Mouse (Mus musculus): ENCODE measurements at regions not wholly inside any gene's neighbourhood (a gene's known extent, or its start where the extent isn't known, plus 50 kb on each side); places are given as distances from the start of the nearest gene placed in this dataset.

GRCm38 (mm10) chr2:75072021-75072420 lies 246.4 kb downstream of the Mtx2 start:
- no peak overlapping the region for H3K27ac ChIP-seq (ENCODE audit: insufficient read depth, low read length)

GRCm38 (mm10) chr2:75072471-75072870 lies 246.9 kb downstream of the Mtx2 start:
- Histone ChIP-seq H3K4me3 (ENCODE audit: insufficient read depth, low read length) (no peak overlapping the region), H3K4me1 (ENCODE audit: control insufficient read depth, insufficient read depth, low read length) (no peaks in the 10 kb centered on the region), H3K27ac (ENCODE audit: insufficient read depth, low read length) (no peak overlapping the region)
- TF ChIP-seq CTCF (IDR thresholded peaks at IDR 0.05; ENCODE audit: extremely low read depth, insufficient read depth, low read length) (no peak), POLR2A (IDR thresholded peaks at IDR 0.05; ENCODE audit: extremely low read depth, insufficient read depth, low read length) (no peak)

More at GRCm38 (mm10) chr2:75072021-75072420, 246.4 kb downstream of the Mtx2 start:
- TF ChIP-seq CTCF (IDR thresholded peaks at IDR 0.05; ENCODE audit: extremely low read depth, insufficient read depth, low read length): no peak
- no peak for TF ChIP-seq POLR2A (IDR thresholded peaks at IDR 0.05; ENCODE audit: extremely low read depth, insufficient read depth, low read length)
- Histone ChIP-seq H3K4me3 (ENCODE audit: insufficient read depth, low read length) (no peak overlapping the region), H3K4me1 (ENCODE audit: control insufficient read depth, insufficient read depth, low read length) (no peaks in the 10 kb centered on the region)

- Histone ChIP-seq H3K27ac (ENCODE audit: insufficient read depth, low read length) (no peak overlapping the region), H3K4me1 (ENCODE audit: control insufficient read depth, insufficient read depth, low read length) (no peaks in the 10 kb centered on the region), H3K4me3 (ENCODE audit: insufficient read depth, low read length) (no peak overlapping the region)
- TF ChIP-seq POLR2A (IDR thresholded peaks at IDR 0.05; ENCODE audit: extremely low read depth, insufficient read depth, low read length) (no peak), CTCF (IDR thresholded peaks at IDR 0.05; ENCODE audit: extremely low read depth, insufficient read depth, low read length) (no peak)
Measured at GRCm38 (mm10) chr2:75073178-75073577, 247.6 kb downstream of the Mtx2 start.

GRCm38 (mm10) chr2:75087164-75087563 lies 261.6 kb downstream of the Mtx2 start:
- H3K4me3 ChIP-seq (ENCODE audit: insufficient read depth, low read length): no peak overlapping the region
- no peak for TF ChIP-seq CTCF (IDR thresholded peaks at IDR 0.05; ENCODE audit: extremely low read depth, insufficient read depth, low read length)
- no peak for TF ChIP-seq POLR2A (IDR thresholded peaks at IDR 0.05; ENCODE audit: extremely low read depth, insufficient read depth, low read length)
- H3K4me1 ChIP-seq (ENCODE audit: control insufficient read depth, insufficient read depth, low read length): no peaks in the 10 kb centered on the region
- H3K27ac ChIP-seq (ENCODE audit: insufficient read depth, low read length): no peak overlapping the region

GRCm38 (mm10) chr2:75089186-75089585 lies 263.6 kb downstream of the Mtx2 start:
- Histone ChIP-seq H3K4me1 (ENCODE audit: control insufficient read depth, insufficient read depth, low read length) (no peaks in the 10 kb centered on the region), H3K4me3 (ENCODE audit: insufficient read depth, low read length) (no peak overlapping the region), H3K27ac (ENCODE audit: insufficient read depth, low read length) (no peak overlapping the region)
- no peak for TF ChIP-seq CTCF (IDR thresholded peaks at IDR 0.05; ENCODE audit: extremely low read depth, insufficient read depth, low read length)
- TF ChIP-seq POLR2A (IDR thresholded peaks at IDR 0.05; ENCODE audit: extremely low read depth, insufficient read depth, low read length): no peak

GRCm38 (mm10) chr2:75089616-75090015 lies 264.0 kb downstream of the Mtx2 start:
- Histone ChIP-seq H3K27ac (ENCODE audit: insufficient read depth, low read length) (no peak overlapping the region), H3K4me3 (ENCODE audit: insufficient read depth, low read length) (no peak overlapping the region), H3K4me1 (ENCODE audit: control insufficient read depth, insufficient read depth, low read length) (no peaks in the 10 kb centered on the region)
- no peak for TF ChIP-seq POLR2A (IDR thresholded peaks at IDR 0.05; ENCODE audit: extremely low read depth, insufficient read depth, low read length)
- TF ChIP-seq CTCF (IDR thresholded peaks at IDR 0.05; ENCODE audit: extremely low read depth, insufficient read depth, low read length): no peak

- Histone ChIP-seq H3K27ac (ENCODE audit: insufficient read depth, low read length) (no peak overlapping the region), H3K4me3 (ENCODE audit: insufficient read depth, low read length) (no peak overlapping the region), H3K4me1 (ENCODE audit: control insufficient read depth, insufficient read depth, low read length) (no peaks in the 10 kb centered on the region)
- no peak for TF ChIP-seq POLR2A (IDR thresholded peaks at IDR 0.05; ENCODE audit: extremely low read depth, insufficient read depth, low read length)
- no peak for TF ChIP-seq CTCF (IDR thresholded peaks at IDR 0.05; ENCODE audit: extremely low read depth, insufficient read depth, low read length)
Measured at GRCm38 (mm10) chr2:75090439-75090838, 264.8 kb downstream of the Mtx2 start.

- no peaks in the 10 kb centered on the region for H3K4me1 ChIP-seq (ENCODE audit: control insufficient read depth, insufficient read depth, low read length)
- no peak overlapping the region for H3K27ac ChIP-seq (ENCODE audit: insufficient read depth, low read length)
- H3K4me3 ChIP-seq (ENCODE audit: insufficient read depth, low read length): no peak overlapping the region
- no peak for TF ChIP-seq POLR2A (IDR thresholded peaks at IDR 0.05; ENCODE audit: extremely low read depth, insufficient read depth, low read length)
- TF ChIP-seq CTCF (IDR thresholded peaks at IDR 0.05; ENCODE audit: extremely low read depth, insufficient read depth, low read length): no peak
Measured at GRCm38 (mm10) chr2:75101501-75101900, 275.9 kb downstream of the Mtx2 start.

GRCm38 (mm10) chr2:75112751-75113150 lies 287.1 kb downstream of the Mtx2 start:
- Histone ChIP-seq H3K4me1 (ENCODE audit: control insufficient read depth, insufficient read depth, low read length) (no peaks in the 10 kb centered on the region), H3K27ac (ENCODE audit: insufficient read depth, low read length) (no peak overlapping the region), H3K4me3 (ENCODE audit: insufficient read depth, low read length) (no peak overlapping the region)
- TF ChIP-seq CTCF (IDR thresholded peaks at IDR 0.05; ENCODE audit: extremely low read depth, insufficient read depth, low read length) (no peak), POLR2A (IDR thresholded peaks at IDR 0.05; ENCODE audit: extremely low read depth, insufficient read depth, low read length) (no peak)

- H3K27ac ChIP-seq (ENCODE audit: insufficient read depth, low read length): no peak overlapping the region
Measured at GRCm38 (mm10) chr2:75114375-75114774, 288.8 kb downstream of the Mtx2 start.

More at GRCm38 (mm10) chr2:75114375-75114774, 288.8 kb downstream of the Mtx2 start:
- H3K4me1 ChIP-seq (ENCODE audit: control insufficient read depth, insufficient read depth, low read length): no peaks in the 10 kb centered on the region
- TF ChIP-seq POLR2A (IDR thresholded peaks at IDR 0.05; ENCODE audit: extremely low read depth, insufficient read depth, low read length) (no peak), CTCF (IDR thresholded peaks at IDR 0.05; ENCODE audit: extremely low read depth, insufficient read depth, low read length) (no peak)
- no peak overlapping the region for H3K4me3 ChIP-seq (ENCODE audit: insufficient read depth, low read length)
